ENCODE assay signal across 8 mouse cellular contexts in the genomic region with DNA sequence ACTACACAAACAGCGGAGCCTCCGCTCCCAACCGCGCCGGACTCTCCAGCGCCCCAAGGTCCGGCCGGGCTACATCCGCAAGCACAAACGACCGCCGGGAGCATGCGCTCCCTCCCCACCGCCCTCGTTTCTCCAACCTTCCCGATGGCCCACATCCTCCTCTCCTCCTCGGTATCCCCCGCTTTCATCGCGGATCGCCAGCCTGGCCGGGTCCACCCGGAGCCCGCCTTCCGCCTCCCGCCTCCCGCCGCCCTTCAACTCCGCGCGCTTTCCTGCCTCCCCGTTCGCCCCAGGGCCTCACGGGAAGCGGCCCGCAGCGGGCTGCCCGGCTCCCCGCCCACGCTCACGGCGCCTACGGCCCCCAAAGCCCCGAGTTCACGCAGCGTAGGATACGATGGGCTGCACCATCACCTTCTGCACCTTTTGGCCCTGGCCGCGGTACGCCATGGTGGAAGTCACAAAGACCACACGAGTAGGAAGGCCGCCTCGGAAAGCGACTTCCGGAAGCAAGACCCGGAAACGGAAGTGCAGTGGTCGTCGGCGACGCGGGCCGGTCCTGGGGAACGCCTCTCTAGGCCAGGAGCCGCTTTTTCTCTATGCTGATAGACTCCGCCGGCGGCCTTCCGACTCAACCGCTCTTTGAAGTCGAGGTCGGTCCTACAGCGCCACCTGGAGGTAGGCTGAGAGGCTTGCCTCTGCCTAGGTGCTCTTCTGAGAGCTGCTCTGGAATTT. TPM values are rescaled to one million over a fixed set of nuclear protein-coding genes. Genes with fewer than 3 reads are reported as not detected.
DNase-seq lines count a peak whose midpoint lies in the region; ATAC-seq and TF ChIP-seq lines count a peak whose summit lies in the region.

A gene (minus strand): TSS at position 521 of the 732 bp plus-strand sequence.

- H3K79me2 ChIP-seq in heart, adult 2 months (replicated peaks; ENCODE audit: control insufficient read depth, insufficient read depth, low read length) = no peaks in the 10 kb centered on the region

- H3K27ac ChIP-seq in embryonic facial prominence, embryonic 14.5 days (replicated peaks; ENCODE audit: low read depth, low read length) = peak within 1 kb of the TSS; percentile 84
- peak within 1 kb of the TSS; percentile 96 for H3K27ac ChIP-seq in heart, adult 2 months
- peak within 1 kb of the TSS; percentile 89 for H3K27ac ChIP-seq in limb, embryonic 13.5 days
- peak within 1 kb of the TSS; percentile 94 for H3K27ac ChIP-seq in midbrain, embryonic 16.5 days (ENCODE audit: low read length)

- H3K9ac ChIP-seq in embryonic facial prominence, embryonic 14.5 days (ENCODE audit: low read depth, low read length) = peak within 1 kb of the TSS; percentile 93
- peak within 1 kb of the TSS; percentile 86 for H3K9ac ChIP-seq in heart, adult 2 months (ENCODE audit: low read depth, low read length)
- peak within 1 kb of the TSS; percentile 96 for H3K9ac ChIP-seq in limb, embryonic 13.5 days
- peak within 1 kb of the TSS; percentile 88 for H3K9ac ChIP-seq in midbrain, embryonic 16.5 days (ENCODE audit: low read depth, low read length)

- peak; percentile 94 for TF ChIP-seq CTCF in heart, adult 2 months (IDR thresholded peaks at IDR 0.05)

- TF ChIP-seq EP300 in heart, adult 2 months (IDR thresholded peaks at IDR 0.05; ENCODE audit: insufficient read depth, low read depth, low read length) = peak; percentile 84

- no peaks in the 10 kb centered on the region for H3K27me3 ChIP-seq in embryonic facial prominence, embryonic 14.5 days (replicated peaks; ENCODE audit: control insufficient read depth, insufficient read depth, low read length)
- H3K27me3 ChIP-seq in heart, adult 2 months (ENCODE audit: control insufficient read depth, insufficient read depth, low read length) = no peaks in the 10 kb centered on the region
- no peaks in the 10 kb centered on the region for H3K27me3 ChIP-seq in limb, embryonic 13.5 days
- no peaks in the 10 kb centered on the region for H3K27me3 ChIP-seq in midbrain, embryonic 16.5 days (ENCODE audit: control insufficient read depth, insufficient read depth, low read depth, low read length)

- ATAC-seq in embryonic facial prominence, embryonic 14.5 days (ENCODE audit: low read depth) = peak; percentile 99
- peak; percentile 98 for ATAC-seq in limb, embryonic 13.5 days (ENCODE audit: low FRiP score, low read depth)
- peak; percentile 98 for ATAC-seq in midbrain, embryonic 16.5 days

- TF ChIP-seq POLR2A in heart, adult 2 months (IDR thresholded peaks at IDR 0.05; ENCODE audit: insufficient read depth, low read depth, low read length) = peak; percentile 74

- peak within 1 kb of the TSS; percentile 56 for H3K4me2 ChIP-seq in embryonic facial prominence, embryonic 14.5 days (ENCODE audit: low read depth, low read length)
- H3K4me2 ChIP-seq in limb, embryonic 13.5 days (replicated peaks) = peak within 1 kb of the TSS; percentile 78
- peak within 1 kb of the TSS; percentile 85 for H3K4me2 ChIP-seq in midbrain, embryonic 16.5 days (ENCODE audit: low read length)

- peaks cover 45% of the 10 kb centered on the region for H3K36me3 ChIP-seq in embryonic facial prominence, embryonic 14.5 days (ENCODE audit: control insufficient read depth, insufficient read depth, low read length)
- peaks cover 9% of the 10 kb centered on the region for H3K36me3 ChIP-seq in heart, adult 2 months (ENCODE audit: control insufficient read depth, insufficient read depth, low read length)
- H3K36me3 ChIP-seq in limb, embryonic 13.5 days = peaks cover 47% of the 10 kb centered on the region
- H3K36me3 ChIP-seq in midbrain, embryonic 16.5 days (ENCODE audit: control insufficient read depth, insufficient read depth, low read length) = peaks cover 15% of the 10 kb centered on the region

- WGBS in embryonic facial prominence, embryonic 14.5 days = 0% methylated on average over 67 of the region's 73 CpGs
- WGBS in heart, adult 2 months = under 1% methylated on average over 72 of the region's 73 CpGs
- WGBS in limb, embryonic 13.5 days = under 1% methylated on average over 73 of the region's 73 CpGs
- WGBS in midbrain, embryonic 16.5 days = under 1% methylated on average over 73 of the region's 73 CpGs

- H3K4me3 ChIP-seq in embryonic facial prominence, embryonic 14.5 days (ENCODE audit: low read depth, low read length) = peak within 1 kb of the TSS; percentile 79
- H3K4me3 ChIP-seq in heart, adult 2 months = peak within 1 kb of the TSS; percentile 81
- peak within 1 kb of the TSS; percentile 92 for H3K4me3 ChIP-seq in limb, embryonic 13.5 days
- peak within 1 kb of the TSS; percentile 95 for H3K4me3 ChIP-seq in midbrain, embryonic 16.5 days (ENCODE audit: low read depth, low read length)

- peak; percentile 99 for DNase-seq in 3T3-L1 (ENCODE audit: low read depth, low spot score)
- peak; percentile 88 to 98 for DNase-seq in adrenal gland, postnatal 4 days (ENCODE audit: low spot score in 2 of 2)
- peak; percentile 100 for DNase-seq in embryonic facial prominence, embryonic 14.5 days (ENCODE audit: low spot score)
- peak; percentile 94 to 95 for DNase-seq in heart, adult 2 months
- peak; percentile 94 for DNase-seq in kidney, adult 8-10 months
- peak; percentile 94 to 98 for DNase-seq in spleen, postnatal 10 days (ENCODE audit: low spot score in 2 of 2)

- no peaks in the 10 kb centered on the region for H3K4me1 ChIP-seq in embryonic facial prominence, embryonic 14.5 days (ENCODE audit: control insufficient read depth, insufficient read depth, low read length)
- no peaks in the 10 kb centered on the region; the same call in 1 of the 2 replicates for H3K4me1 ChIP-seq in heart, adult 2 months (ENCODE audit: control insufficient read depth, insufficient read depth, low read length)
- peaks cover 11% of the 10 kb centered on the region for H3K4me1 ChIP-seq in limb, embryonic 13.5 days
- H3K4me1 ChIP-seq in midbrain, embryonic 16.5 days (ENCODE audit: control insufficient read depth, insufficient read depth, low read length) = peaks cover 11% of the 10 kb centered on the region

- intact Hi-C loops in heart, adult 2 months (cut with DNase I) = loop anchor here (1.0 to 10.0 kb wide), 6 partner anchors 183 to 588 kb away; no protein-coding TSS in a partner anchor

- no peaks in the 10 kb centered on the region for H3K9me3 ChIP-seq in embryonic facial prominence, embryonic 14.5 days (ENCODE audit: control insufficient read depth, low read length)
- no peaks in the 10 kb centered on the region for H3K9me3 ChIP-seq in limb, embryonic 13.5 days
- H3K9me3 ChIP-seq in midbrain, embryonic 16.5 days (replicated peaks; ENCODE audit: control insufficient read depth, low read length, poor library complexity, severe bottlenecking) = no peaks in the 10 kb centered on the region

RNA-seq across cellular contexts. Expression of the gene that starts here (rescaled TPM):
- total RNA-seq in adrenal gland, postnatal 4 days (2021) = 100 to 1,000 TPM; 183 to 190 TPM
- 598 and 599 TPM in 2 replicates for polyA plus RNA-seq in embryonic facial prominence, embryonic 14.5 days (2014; fragmentation: Nextera tagmentation; extraction: Ambion mirVana)
- total RNA-seq in heart, adult 2 months (2021) = 10 to 100 TPM; 65.6 to 70.2 TPM
- 28.0 and 67.6 TPM in 2 replicates for polyA plus RNA-seq in heart, adult 2 months (2012; rRNA removed)
- 732 and 754 TPM in 2 replicates for polyA plus RNA-seq in limb, embryonic 13.5 days (2015; fragmentation: Nextera tagmentation; extraction: Ambion mirVana)
- polyA plus RNA-seq in midbrain, embryonic 16.5 days (2015; fragmentation: Nextera tagmentation; extraction: Ambion mirVana) = 354 and 378 TPM in 2 replicates

Comparison
In these comparisons a context has a peak if more than half of its experiments do, and no peak if none do; other contexts are left out.
1. Peak in every context shown above with its lines: DNase-seq, ATAC-seq, H3K4me3 ChIP-seq and H3K27ac ChIP-seq.